Mouse (Mus musculus) frontal cortex, postnatal 14 days (tissue): ENCODE results near the gene Six2.

Source experiments
- DNase-seq, 2 experiments: peaks; one replicate each; pipeline ENCODE4 v3.0.0; 2022; ENCODE audit warnings: low spot score in 2 of 2

Six2 gene

GRCm38 (mm10) chr17:85688236-85688910, at the start of gene Six2:
TSS of gene Six2 (minus strand) at chr17:85688274.
- no peak for DNase-seq

DNA sequence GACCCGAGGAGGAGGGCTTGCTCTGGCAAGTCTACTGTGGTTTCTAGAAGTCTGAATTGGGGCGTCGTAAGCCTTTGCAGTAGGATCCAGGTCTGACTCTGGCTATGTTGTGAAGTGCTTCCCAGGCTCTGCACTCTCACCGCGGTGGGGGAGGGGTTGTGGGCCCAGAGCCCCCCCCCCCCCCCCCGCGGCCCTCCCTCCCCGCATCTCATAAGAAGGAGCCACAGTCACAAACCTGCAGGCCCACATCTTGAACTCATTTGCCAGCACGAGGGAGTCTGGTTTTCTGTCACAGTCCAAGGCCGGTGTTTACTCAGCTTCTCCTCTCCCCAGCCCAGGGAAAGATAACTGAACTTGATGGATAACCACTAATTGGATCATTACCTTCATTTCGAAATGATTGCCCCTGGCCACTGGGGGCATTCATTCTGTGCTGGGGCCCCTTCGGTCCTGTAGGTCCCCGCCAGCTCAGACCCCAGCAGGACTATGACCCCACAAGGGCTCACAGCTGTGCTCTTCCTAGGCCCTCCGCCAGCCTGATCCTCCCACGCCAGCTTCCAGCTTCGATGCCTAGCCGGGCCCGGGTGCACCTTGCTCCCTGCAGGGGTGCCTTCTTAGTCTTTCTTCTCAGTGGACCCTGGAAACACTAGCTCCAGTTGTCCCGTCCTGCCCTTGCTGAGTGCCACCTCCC, 49.2 kb upstream of the Six2 start:
- DNase-seq: no peak

DNA sequence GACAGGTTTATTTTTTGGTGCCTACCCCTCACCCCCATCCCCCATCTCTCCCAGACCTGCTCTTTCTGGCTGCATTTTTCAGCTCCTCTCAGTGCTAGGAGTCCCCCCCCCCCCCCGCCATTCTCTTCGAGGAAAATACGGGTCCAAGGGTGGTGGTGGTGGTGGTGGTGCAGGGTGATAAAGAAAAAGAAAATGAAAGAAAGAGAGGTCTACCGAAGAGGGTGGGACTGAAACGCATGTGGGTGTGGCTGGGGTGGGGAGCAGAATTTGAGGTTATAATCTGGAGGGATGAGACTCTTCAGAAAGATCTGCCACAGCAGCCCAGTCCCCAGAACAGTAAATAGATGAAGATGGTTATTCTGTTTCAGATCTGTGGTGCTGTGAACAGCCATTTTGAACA, 43.3 kb upstream of the Six2 start:
- DNase-seq: no peak

DNA sequence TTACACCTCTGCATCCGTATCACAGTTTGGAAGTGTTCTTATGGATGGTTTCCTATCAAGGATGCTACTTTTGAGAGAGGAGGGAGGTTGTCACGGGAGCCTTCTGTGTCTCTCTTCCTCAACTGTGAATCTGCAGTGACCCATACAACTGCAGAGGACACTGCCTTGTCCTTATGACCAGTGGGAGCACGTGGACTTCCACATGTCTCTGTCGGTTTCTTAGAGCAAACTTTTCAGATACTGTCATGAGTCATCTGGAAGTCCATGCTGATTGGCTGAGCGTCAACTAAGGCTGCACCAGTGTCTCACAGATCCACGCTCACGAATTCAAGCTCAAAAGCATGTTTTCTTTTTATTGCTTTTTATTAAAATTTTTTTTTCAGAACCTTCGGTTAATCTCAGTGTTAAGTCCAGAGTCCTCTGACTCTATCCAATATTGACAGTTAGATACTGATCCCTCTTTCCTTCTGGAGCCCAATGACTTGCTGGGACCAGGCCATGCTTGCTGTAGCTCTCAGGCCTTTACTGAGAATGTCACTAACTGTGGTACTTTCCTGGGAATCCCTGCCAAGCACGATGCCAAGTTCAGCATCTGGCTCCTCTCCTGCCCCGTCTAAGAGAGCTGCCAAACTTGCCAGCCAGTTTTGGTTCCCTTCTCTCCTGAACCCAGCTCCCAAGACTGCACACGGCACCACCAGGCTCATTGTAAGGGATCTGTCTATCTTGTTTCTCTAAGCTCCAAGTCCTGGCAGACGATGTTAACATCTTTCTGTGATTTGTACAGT, 42.3 kb upstream of the Six2 start:
- no peak for DNase-seq

DNA sequence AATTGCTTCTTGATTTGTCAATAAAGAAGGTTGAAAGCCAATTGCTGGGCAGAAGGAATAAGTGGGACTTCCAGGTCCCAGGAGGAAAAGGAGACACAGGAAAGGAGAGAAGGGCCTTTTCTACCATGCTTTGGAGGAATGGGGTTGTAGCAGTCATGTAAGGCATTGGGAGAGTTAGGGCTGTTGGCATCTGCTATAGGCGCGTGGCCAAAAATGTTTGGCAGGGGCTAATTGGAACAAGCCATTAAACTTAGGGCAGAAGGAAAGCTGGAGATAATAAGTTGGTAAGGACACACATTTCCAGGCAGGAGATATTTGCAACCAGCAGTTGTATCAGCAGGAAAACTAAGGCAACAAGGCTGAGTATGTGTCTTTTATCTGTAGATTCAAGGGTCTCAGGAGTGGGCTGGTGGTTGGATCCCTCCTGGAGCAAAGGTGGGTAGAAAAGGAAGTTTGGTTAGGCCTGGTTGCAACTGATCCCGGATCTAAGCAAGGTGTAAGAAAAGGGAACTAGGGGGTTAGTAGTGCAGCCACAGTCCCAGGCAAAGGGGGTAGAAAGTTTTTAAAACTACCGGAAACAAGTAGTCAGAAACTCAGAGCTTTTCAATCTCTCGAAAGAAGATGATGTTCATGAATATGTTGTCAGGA, 40.1 kb upstream of the Six2 start:
- DNase-seq: no peak

- DNase-seq: no peak
These were observed 37.9 kb upstream of the Six2 start for GRCm38 (mm10) chr17:85725988-85726387.

GRCm38 (mm10) chr17:85723166-85723565, 35.1 kb upstream of the Six2 start:
- DNase-seq: no peak

DNA sequence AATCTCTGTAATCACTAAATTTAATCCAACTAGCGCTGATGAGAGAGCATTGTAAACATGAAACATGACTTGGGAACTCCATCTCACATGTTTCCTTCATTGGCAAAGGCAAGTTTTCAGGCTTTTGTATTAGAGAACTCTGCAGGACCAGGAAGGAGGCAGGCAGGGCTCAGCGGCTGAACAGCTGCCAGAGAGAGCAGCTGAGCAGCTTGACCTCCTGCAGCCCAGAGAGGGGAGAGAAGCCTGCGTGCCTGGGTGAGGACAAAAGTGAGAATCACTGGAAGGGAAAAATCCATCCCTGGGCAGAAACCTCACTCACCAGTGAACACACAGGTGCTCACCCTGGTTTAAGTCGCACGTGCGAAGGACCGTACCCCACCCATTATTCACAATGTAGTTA, 29.2 kb upstream of the Six2 start:
- DNase-seq: no peak

- DNase-seq: no peak
These were observed 27.7 kb upstream of the Six2 start for GRCm38 (mm10) chr17:85715784-85716183.

- no peak for DNase-seq
These were observed 26.3 kb upstream of the Six2 start for GRCm38 (mm10) chr17:85714370-85714769.

- DNase-seq: no peak
These were observed 24.8 kb upstream of the Six2 start for GRCm38 (mm10) chr17:85712874-85713273.

- DNase-seq: no peak
These were observed 16.5 kb upstream of the Six2 start for GRCm38 (mm10) chr17:85704369-85705260.

- no peak for DNase-seq
These were observed 12.0 kb upstream of the Six2 start for GRCm38 (mm10) chr17:85700028-85700427.

DNA sequence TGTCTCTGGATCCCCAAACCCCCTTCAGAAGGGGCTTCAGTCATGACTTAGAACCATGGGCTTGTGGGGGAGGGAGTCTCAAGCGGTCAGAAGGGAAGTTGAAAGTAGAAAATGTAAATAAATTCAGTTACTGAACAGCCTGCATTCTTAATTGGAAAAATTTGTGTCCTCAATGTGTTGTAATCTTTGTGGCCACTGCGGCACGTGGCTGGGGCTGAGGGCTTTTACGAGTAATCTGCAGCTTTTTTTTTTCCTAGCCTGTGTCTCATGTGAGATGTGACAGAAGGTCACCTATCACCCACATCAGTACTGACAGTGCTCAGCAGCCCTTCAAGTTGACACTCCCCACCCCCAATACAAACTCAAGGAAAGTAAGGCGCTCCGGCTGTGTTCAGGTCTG, 10.6 kb upstream of the Six2 start:
- no peak for DNase-seq

- no peak for DNase-seq
These were observed 9.9 kb upstream of the Six2 start for GRCm38 (mm10) chr17:85697976-85698375.

DNA sequence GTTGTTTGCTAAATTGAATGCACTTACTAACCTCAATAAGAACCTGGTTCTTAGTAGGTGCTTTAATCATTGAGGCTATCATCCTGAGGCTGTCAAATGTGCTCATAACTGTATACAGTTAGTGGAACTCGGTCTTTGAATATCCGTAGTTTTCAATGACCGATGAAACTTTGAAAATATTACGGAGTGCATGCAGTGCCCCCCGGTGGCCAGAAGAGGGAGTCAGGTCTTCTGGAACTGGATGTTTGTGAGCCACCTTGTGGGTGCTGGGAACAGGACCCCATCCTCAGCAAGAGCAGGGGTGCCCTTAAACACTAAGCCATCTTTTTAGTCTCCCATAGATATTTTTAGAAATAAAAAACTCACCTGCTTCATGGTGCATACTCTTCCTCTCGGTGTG, 6.4 kb upstream of the Six2 start:
- no peak for DNase-seq

- DNase-seq: no peak
These were observed 5.0 kb upstream of the Six2 start for GRCm38 (mm10) chr17:85693101-85693500.

- DNase-seq: no peak
These were observed 4.5 kb upstream of the Six2 start for GRCm38 (mm10) chr17:85692594-85692993.

DNA sequence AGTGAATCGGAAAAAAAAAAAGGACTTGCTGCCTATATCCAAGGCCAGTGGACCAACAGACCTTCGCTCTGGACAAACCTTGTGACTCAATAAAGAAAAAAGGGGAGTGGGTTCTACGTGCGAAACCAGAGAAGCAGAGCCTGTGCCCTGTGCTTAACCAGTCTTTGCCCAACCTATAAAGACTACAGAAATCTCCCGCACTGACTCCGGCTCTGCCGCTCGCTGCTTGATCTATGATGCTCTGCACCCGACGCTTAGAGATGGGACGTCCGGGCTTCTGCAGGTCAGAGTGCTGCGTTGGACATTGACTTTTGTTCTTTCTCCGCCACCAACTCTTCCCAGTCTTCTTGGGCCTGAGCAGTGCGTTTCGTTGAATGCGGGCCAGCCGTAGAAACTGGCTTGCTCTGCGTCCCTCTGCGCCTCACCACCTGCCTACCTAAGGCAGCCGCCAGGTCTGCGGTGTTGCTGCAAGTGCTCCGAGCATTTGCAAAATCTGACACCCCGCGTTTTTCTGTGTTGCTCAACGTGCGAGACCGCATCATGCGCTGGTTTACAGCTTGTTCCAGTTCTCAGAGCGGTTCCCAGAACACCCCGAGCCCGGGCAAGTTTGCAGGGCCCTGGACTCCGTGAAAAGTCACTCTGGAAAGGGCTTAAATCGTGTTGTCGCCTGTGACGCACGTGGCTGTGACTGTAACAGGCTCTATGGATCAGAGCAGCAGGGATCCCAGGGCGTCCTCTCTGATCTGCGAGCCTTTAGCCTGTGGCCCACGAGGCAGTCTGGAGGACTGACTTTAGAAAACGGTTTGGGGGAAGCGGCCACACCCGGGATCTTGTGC, 3.8 kb upstream of the Six2 start:
- DNase-seq: no peak

DNA sequence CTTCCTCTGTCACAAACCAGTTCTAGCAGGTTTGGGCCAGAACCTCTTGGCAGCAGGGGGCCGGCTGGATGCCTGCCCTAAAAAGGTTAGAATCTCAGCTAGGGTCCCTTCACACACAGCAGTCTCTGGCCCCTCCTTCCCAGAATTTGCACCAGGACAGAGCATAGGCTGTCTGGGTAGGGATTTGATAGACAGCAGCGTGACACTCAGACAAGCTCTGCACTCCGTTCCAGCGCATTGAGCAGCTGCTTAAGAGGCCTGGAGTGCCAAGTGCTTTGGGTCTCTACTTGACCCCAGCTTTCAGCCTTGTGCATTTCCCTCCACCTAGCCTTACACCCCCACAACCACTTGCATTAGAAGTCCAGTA, 2.9 kb upstream of the Six2 start:
- no peak for DNase-seq
